Mouse (Mus musculus): Measurements from ENCODE around the gene Sema6d.

GRCm38 (mm10) chr2:124322528-124323215 lies 232.9 kb downstream of the Sema6d start:
- TF ChIP-seq CTCF (IDR thresholded peaks at IDR 0.05; ENCODE audit: borderline replicate concordance, insufficient read depth, low read depth, low read length) = no peak
- TF ChIP-seq POLR2A (IDR thresholded peaks at IDR 0.05; ENCODE audit: borderline replicate concordance, insufficient read depth, low read length) = no peak
